Mouse (Mus musculus) embryo, embryonic 11.5 days (tissue): ENCODE results near the gene Mrpl53.

ENCODE experiments used
- DNase-seq: peaks from one replicate; pipeline ENCODE4 v3.0.0-alpha.2; 2012; ENCODE audit warnings: low read depth, low spot score

Mrpl53 gene

DNA sequence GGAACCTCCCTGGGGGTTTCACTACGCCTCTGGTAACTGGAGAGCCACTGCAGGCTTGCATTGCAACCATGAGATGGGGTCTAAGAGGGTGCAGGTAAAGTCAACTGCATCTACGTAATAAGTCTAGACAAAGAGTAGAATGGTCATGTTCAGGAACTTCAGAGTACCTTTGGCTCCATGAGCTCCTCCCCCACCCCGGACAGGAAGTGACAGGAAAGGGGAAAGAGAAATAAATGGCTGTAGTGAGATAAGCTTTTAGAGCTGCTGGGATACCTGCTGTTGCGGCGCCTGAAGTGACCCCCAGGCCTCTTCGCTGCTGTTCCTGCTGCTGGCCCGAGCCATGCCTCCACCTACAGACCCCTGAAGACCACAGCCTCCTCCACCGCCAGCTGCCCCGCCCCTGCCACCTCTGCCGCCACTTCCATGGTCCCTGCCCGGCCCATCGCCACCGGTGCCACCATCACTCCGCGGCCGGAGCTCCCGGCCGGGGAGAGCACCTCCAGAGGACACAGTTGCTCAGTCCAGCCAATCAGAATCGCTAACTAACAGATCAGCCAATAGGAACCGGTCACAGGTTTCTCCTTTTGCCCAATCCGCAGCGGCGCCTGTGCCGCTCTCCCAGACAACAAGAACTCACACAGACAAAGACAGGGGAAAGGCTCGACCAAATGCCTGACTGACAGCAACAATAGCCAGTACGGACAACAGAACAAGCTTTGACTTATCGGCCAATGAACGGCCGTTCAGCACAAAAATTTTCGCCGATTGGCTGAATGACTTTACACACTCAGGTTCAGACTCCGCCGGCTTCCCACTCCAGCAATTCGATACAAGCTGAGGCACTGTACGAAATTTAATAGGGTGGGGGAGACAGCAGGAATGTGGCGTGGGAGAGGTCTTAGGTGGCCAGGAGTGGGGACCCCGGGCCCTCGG lies 12.4 kb downstream of the Mrpl53 start, which contains the start of gene Wbp1:
Wbp1 (minus strand) TSS at position 630 of the 933 bp plus-strand sequence.
- peak; percentile 97 for DNase-seq

DNA sequence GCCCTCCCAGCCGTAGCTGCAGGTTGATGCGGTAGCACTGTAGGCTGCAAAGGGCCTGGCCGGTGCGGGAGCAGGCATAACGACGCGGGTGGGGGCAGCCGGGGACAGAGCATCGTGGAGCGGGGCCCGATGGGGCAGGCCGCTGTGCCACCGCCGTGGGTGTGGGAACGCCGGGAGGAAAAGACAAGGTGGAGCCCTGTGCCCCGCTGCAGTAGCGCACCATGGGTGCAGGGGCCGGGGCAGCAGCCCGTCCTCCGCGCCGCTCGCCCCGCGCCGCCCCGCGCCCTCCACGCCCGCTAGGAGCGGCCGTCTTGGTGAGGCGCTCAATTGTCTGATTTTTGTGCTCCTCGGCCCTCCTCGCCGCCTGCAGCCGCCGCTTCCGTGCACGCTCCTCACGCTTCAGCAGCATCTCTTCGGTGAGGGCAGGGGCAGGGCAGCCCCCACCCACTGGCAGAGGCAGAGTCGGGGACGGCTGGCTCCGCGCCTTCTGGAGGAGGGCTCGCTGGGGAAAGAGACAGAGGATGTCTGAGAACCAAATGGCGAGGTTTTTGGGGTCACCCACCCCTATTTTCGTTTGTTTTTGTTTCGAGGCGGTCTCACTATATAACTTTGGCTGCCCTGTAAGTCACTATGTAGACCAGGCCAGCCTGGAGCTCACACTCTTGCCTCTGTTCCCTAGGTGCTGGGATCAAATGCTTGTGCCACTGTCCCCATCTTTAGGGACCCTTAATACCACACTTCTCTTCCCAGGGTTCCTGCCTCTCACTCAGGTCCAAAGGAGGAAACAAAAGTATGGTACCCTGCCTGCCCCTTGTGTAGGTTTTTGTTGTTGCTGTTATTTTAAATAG lies 13.2 kb downstream of the Mrpl53 start:
- no peak for DNase-seq

- no peak for DNase-seq
Observed at GRCm38 (mm10) chr6:83122961-83123360, 14.1 kb downstream of the Mrpl53 start.

DNA sequence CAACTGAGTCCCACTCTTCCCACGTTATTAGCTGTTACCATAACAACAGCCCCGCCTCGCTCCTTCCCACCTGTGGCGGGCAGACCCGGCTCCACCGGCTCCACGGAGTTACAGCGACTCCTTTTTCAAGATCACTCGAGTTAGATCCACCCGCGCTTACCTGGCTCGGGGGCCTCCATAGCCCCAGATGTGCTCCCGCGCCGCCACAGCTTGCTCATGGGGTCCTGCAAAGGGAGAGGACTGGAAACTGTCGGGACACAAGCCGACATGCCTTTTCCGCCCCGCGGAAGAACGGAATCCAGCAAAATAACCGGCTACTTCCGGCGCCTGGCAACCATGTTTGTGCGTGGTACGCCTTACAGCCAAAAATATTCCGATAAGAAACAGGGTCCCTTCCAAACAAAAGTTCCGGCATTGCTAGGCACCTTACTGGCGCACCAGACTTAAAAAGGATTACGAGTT lies 16.0 kb downstream of the Mrpl53 start:
- peak; percentile 87 for DNase-seq

- DNase-seq, result no peak
Observed at GRCm38 (mm10) chr6:83125331-83125730, 16.5 kb downstream of the Mrpl53 start, which contains the start of gene Ino80b. Ino80b (minus strand) TSS chr6:83125431.

DNA sequence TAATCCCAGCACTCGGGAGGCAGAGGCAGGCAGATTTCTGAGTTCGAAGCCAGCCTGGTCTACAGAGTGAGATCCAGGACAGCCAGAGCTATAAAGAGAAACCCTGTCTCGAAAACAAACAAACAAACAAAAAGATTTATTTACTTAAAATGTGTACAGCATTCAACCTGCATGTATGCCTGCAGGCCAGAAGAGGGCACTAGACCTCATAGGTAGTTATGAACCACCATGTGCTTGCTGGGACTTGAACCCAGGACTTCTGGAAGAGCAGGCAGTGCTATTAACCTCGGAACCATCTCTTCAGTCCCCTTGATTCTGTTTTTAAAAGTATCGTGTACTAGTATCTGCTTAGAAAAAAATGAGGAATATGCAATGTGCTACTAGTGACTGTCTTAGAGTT lies 18.6 kb downstream of the Mrpl53 start:
- DNase-seq, result no peak

- no peak for DNase-seq
Observed at GRCm38 (mm10) chr6:83131469-83132034, 22.7 kb downstream of the Mrpl53 start.

DNA sequence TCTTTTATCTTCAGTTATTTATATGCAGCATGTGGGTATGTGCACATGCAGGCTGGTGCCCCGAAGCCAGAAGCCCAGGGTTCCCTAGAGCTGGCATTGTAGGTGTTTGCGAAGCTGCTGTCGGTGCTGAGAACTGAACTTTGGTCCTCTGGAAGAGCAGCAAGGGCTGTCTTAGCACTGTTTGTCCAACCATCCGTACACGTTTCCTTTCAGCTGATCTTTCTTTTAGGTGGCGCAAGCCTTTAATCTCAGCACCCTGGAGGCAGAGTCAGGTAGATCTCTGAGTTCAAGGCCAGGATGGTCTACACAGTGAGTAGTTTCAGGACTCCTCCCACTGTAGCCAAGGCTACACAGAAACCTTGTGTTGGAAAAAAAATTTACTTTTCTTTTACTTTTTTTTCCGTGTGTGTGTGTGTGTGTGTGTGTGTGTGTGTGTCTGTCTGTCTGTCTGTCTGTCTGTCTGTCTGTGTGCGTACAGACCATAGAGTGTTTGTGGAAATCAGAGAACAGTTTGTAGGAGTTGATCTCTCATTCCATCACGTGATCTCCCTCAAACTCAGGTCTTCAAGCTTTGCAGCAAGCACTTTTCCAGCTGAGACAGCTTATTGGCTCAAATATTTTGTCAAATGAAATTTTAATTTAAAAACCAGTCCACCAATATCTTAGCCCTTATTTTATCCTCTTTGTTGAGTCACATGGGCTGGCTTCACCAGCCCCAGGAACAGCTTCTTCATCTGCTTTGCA lies 23.5 kb downstream of the Mrpl53 start:
- DNase-seq, result no peak

GRCm38 (mm10) chr6:83134226-83134625 lies 25.4 kb downstream of the Mrpl53 start:
- no peak for DNase-seq

DNA sequence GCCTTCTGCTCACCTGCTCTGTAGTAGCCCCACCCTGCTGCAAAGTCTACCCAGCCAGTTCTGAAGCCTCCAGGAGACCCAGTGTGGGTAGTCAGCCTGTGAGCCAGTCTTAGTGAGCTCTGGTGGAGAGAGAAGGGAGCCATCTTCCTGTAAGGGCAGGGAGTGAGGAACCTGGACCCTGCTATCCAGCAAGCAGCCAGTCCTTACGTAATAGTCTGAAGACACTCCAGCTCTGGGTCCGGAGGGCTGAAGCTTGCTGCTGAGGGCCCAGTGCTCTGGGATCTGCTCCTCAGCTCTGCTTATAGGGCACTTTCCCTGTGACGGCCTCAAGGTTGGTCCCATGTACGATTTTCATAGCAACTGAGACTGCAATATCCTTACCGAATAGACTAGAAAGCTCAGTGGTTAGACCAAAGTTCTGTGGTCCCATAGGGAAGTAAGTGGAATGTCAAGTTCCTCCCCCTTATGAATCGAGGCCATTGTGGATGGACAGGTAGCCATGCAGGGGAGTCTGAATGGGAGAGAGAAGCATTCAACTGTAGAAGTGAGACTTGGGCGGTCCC lies 26.2 kb downstream of the Mrpl53 start, which contains the start of gene Rtkn:
Rtkn (plus strand) TSS at position 513 of the 563 bp plus-strand sequence.
- no peak for DNase-seq

GRCm38 (mm10) chr6:83135571-83136161 lies 26.8 kb downstream of the Mrpl53 start:
- DNase-seq, result no peak

GRCm38 (mm10) chr6:83136291-83136880 lies 27.5 kb downstream of the Mrpl53 start:
- no peak for DNase-seq

DNA sequence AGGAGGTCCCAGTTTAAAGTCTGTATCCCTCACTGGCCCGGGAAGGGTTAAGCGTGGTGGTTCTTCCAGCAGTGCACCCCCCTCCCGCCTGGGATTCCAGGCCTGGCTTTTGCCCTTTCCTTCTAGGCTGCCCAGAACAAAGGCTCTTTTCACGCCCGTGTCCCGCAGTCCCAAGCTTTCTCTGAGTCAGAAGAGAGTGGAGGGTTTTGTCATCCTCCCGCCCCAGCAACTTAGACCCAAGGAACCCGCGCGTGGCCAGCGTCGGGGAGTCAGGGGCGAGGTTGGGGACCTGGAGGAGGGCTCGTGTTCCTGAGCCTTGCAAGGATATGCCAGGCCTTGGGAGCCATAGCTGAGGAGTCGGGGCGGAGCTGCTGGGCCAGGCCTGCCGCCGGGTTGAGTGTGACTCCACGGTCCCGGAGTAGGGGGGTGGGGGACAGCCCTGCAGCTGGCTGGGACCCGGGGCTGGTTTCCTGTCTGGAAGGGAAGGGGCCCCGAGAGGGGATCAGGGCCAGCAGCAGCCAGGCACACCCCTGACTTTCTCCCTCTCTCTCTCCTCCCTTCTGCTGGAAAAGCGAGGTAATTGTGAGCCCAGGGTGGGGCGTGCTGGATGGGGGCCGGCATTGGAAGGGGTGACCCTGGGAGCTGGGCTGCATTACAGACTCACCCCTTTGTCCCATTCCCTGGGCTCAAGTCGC lies 28.2 kb downstream of the Mrpl53 start:
- peak; percentile 73 for DNase-seq

- peak; percentile 84 for DNase-seq
Observed at GRCm38 (mm10) chr6:83137576-83137950, 28.7 kb downstream of the Mrpl53 start.

DNA sequence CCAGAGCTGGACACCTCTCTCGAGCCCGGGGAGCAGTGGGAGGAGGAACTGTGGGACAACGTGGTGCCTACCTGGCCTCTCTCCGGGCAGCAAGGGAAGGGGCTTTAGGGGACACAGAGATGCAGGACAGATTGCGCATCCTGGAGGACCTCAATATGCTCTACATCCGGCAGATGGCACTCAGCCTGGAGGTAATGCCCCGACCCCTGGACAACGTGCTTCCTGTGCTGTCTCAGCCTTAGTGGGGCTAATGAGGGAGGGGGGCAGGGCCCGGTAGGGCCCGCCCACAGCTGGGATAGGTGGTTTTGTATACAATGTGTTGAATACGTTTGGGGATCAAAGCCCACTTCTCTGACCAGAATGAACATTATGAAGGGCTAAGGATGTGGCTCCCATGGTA lies 29.2 kb downstream of the Mrpl53 start:
- DNase-seq, result no peak

DNA sequence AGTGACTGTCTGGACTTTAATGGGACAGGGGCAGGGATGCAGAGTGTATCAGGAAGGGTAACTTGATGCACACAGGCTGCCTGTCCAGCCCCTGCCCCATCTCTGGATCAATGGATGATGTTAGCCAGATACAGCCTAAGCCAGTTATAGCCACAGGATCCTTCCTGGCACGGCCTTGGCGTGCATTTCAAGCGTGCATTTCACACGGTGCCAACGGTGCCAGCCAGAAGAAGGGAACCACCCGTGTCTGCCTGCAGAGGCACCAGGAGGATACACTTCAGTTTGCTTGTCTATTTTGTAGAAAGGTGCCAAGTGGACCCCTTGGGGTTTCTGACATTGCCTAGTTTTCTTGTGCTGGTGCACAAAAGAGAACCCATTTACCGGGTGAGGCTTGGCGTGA lies 31.2 kb downstream of the Mrpl53 start:
- DNase-seq, result no peak

- no peak for DNase-seq
Observed at GRCm38 (mm10) chr6:83141636-83142035, 32.8 kb downstream of the Mrpl53 start.

GRCm38 (mm10) chr6:83142211-83142731 lies 33.4 kb downstream of the Mrpl53 start:
- DNase-seq, result no peak

GRCm38 (mm10) chr6:83142886-83143285 lies 34.0 kb downstream of the Mrpl53 start:
- no peak for DNase-seq
